Mouse (Mus musculus) cortical plate, adult 2 months (tissue): ENCODE measurements around the gene Zfp667.
"Not testable (repeated sequence)": the region's sequence is repeated elsewhere in the genome, so short reads cannot be mapped to it uniquely, and the experiment has no call there.

Experiments
- CTCF ChIP-seq: fragments of 200-500 bp; IDR thresholded peaks from 2 replicates; pipeline ENCODE4 v1.5.1; 2011; ENCODE audit warnings: mild to moderate bottlenecking, control low read depth, low read length; ENCODE audit not compliant: insufficient read depth; ENCODE audit errors: extremely low read depth
- POLR2A ChIP-seq: fragments of 200-500 bp; IDR thresholded peaks from 2 replicates; pipeline ENCODE4 v1.6.1; 2011; ENCODE audit warnings: mild to moderate bottlenecking, low read length, control low read depth; ENCODE audit not compliant: insufficient read depth; ENCODE audit errors: extremely low read depth

- not testable (repeated sequence) for TF ChIP-seq POLR2A, CTCF
Measured at GRCm38 (mm10) chr7:6291121-6291520, 4.7 kb downstream of the Zfp667 start.
